Mouse (Mus musculus) myocyte (in vitro differentiated cells): Measurements from ENCODE around the gene Calml4.

Experiments
- CEBPB ChIP-seq: IDR thresholded peaks from 2 replicates; pipeline ENCODE4 v1.6.1; 2011; ENCODE audit warnings: mild to moderate bottlenecking, moderate library complexity; ENCODE audit not compliant: poor library complexity, insufficient read depth, severe bottlenecking
- MAX ChIP-seq: IDR thresholded peaks from one replicate; pipeline ENCODE4 v1.6.1; 2011; ENCODE audit warnings: low read depth, mild to moderate bottlenecking, control low read depth
- MYOD1 ChIP-seq, 3 experiments: IDR thresholded peaks; one replicate each; pipeline ENCODE4 v1.6.1; 2011; ENCODE audit warnings: control low read depth in 2 of 3, low read depth in 2 of 3, mild to moderate bottlenecking in 2 of 3, moderate library complexity in 1 of 3; ENCODE audit not compliant: insufficient read length in 2 of 3, control insufficient read depth in 1 of 3
- POLR2A ChIP-seq: IDR thresholded peaks from one replicate; pipeline ENCODE4 v1.6.1; 2011; ENCODE audit warnings: low read depth, mild to moderate bottlenecking, control low read depth, moderate library complexity; ENCODE audit not compliant: insufficient read length
- POLR2AphosphoS2 ChIP-seq: IDR thresholded peaks from one replicate; pipeline ENCODE4 v1.6.1; 2011; ENCODE audit warnings: low read depth, control low read depth; ENCODE audit not compliant: insufficient read length
- REST ChIP-seq: IDR thresholded peaks from one replicate; pipeline ENCODE4 v1.6.1; 2011; ENCODE audit warnings: mild to moderate bottlenecking, control low read depth, moderate library complexity; ENCODE audit not compliant: insufficient read depth, insufficient read length
- USF1 ChIP-seq: IDR thresholded peaks from one replicate; pipeline ENCODE4 v1.6.1; 2011; ENCODE audit warnings: low read depth, mild to moderate bottlenecking, control low read depth, moderate library complexity

GRCm38 (mm10) chr9:62905039-62905438 is 47.2 kb downstream of the Calml4 start:
- no peak for TF ChIP-seq MYOD1 (IDR thresholded peaks at IDR 0.05; ENCODE audit: control insufficient read depth in 1 of 3, insufficient read length in 2 of 3, low read depth in 2 of 3)
- no peak for TF ChIP-seq MAX
- no peak for TF ChIP-seq POLR2A
- TF ChIP-seq USF1: no peak
- TF ChIP-seq POLR2AphosphoS2: no peak
- no peak for TF ChIP-seq CEBPB
- no peak for TF ChIP-seq REST
